Mouse (Mus musculus) kidney, postnatal 0 days (tissue): ENCODE measurements at regions not wholly inside any gene's neighbourhood (a gene's known extent, or its start where the extent isn't known, plus 50 kb on each side); places are given as distances from the start of the nearest gene placed in this dataset.

ENCODE experiments used
- ATAC-seq: fragments of 200-750 bp; cut with Nextera tagmentation; replicated peaks from 2 replicates; pipeline ENCODE4 v1.8.0; 2017; ENCODE audit warnings: low read depth, moderate number of reproducible peaks, moderate TSS enrichment, moderate library complexity; ENCODE audit not compliant: low FRiP score
- DNase-seq: peaks from one replicate; pipeline ENCODE4 v3.0.0-alpha.2; 2016; ENCODE audit warnings: low spot score
- H3K27ac ChIP-seq: fragments of 300-500 bp; sonication (generic); 2 replicates; pipeline ENCODE4 v1.5.1; 2014; ENCODE audit warnings: mild to moderate bottlenecking
- H3K27me3 ChIP-seq: fragments of 300-500 bp; sonication (generic); 2 replicates; pipeline ENCODE4 v1.6.1; 2014; ENCODE audit warnings: low read length, mixed read lengths; ENCODE audit not compliant: insufficient read depth
- H3K36me3 ChIP-seq: fragments of 300-500 bp; sonication (generic); 2 replicates; pipeline ENCODE4 v1.6.1; 2014; ENCODE audit warnings: low read length, mixed read lengths; ENCODE audit not compliant: insufficient read depth
- H3K4me1 ChIP-seq: fragments of 300-500 bp; sonication (generic); replicated peaks from 2 replicates; pipeline ENCODE4 v1.6.1; 2014; ENCODE audit warnings: antibody characterized with exemption, low read length, mixed read lengths; ENCODE audit not compliant: insufficient read depth
- H3K4me2 ChIP-seq: fragments of 300-500 bp; sonication (generic); 2 replicates; pipeline ENCODE4 v1.6.1; 2014; ENCODE audit warnings: mild to moderate bottlenecking, low read length, moderate library complexity, mixed read lengths
- H3K4me3 ChIP-seq: fragments of 300-500 bp; sonication (generic); replicated peaks from 2 replicates; pipeline ENCODE4 v1.5.1; 2014; ENCODE audit warnings: low read depth, low read length
- H3K9ac ChIP-seq: fragments of 300-500 bp; sonication (generic); 2 replicates; pipeline ENCODE4 v1.6.1; 2014; ENCODE audit warnings: low read depth, low read length
- H3K9me3 ChIP-seq: fragments of 300-500 bp; sonication (generic); replicated peaks from 2 replicates; pipeline ENCODE4 v1.6.1; 2016; ENCODE audit warnings: low read length, inconsistent platforms, mixed read lengths
- CTCF ChIP-seq: IDR thresholded peaks from 2 replicates; pipeline ENCODE4 v1.5.1; 2016; ENCODE audit warnings: antibody characterized with exemption, low read depth, mild to moderate bottlenecking, moderate library complexity
- WGBS: fragments of 180-500 bp; shearing (Covaris S2); extraction: QIAGEN DNeasy Blood & Tissue Kit; methylation state at CpG from one replicate; pipeline ENCODE4 v1.1.7; 2014; 5-methylcytosine and 5-hydroxymethylcytosine counted together

DNA sequence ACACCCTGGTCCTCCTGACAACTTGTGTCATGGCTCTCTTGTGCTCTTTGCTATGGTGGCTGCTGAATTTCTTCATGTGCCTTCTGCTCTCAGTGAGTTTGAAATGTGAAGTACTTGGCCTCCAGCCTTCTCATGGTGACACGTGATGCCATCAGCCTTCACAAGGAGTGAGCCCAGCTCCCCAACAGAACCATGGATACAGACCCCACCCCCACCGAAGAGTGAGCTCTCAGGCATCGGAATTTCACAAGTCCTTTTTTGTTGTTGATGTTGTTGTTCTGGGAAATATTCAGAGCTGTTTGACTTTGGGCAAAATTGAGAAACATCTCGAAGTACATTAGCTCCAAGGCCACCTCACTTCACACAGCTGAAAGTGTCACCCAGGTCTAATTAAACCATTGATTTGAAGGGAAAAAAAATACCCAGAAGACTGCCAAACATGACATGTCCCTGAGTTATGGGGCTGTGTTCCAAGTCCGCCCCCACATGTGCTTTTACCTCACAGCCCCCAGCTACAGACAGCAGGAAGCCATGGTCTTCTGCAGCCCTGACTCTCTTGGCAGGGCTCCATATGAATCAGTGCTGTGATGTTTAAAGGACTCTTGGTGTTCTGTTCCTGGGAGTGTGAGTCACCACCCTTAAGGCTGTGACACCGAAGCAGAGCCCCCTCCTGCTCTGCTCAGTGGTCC, 205.2 kb upstream of the A230072I06Rik start:
- no peak overlapping the region for H3K4me2 ChIP-seq
- H3K27ac ChIP-seq: no peak overlapping the region
- H3K36me3 ChIP-seq: no peaks in the 10 kb centered on the region
- H3K4me1 ChIP-seq: no peaks in the 10 kb centered on the region
- WGBS: 46% methylated on average over 6 of the region's 6 CpGs
- no peak overlapping the region for H3K4me3 ChIP-seq
- no peak overlapping the region for H3K9ac ChIP-seq
- H3K9me3 ChIP-seq: no peaks in the 10 kb centered on the region
- no peaks in the 10 kb centered on the region for H3K27me3 ChIP-seq
- DNase-seq: peak; percentile 35
- no peak for TF ChIP-seq CTCF
- ATAC-seq: no peak

DNA sequence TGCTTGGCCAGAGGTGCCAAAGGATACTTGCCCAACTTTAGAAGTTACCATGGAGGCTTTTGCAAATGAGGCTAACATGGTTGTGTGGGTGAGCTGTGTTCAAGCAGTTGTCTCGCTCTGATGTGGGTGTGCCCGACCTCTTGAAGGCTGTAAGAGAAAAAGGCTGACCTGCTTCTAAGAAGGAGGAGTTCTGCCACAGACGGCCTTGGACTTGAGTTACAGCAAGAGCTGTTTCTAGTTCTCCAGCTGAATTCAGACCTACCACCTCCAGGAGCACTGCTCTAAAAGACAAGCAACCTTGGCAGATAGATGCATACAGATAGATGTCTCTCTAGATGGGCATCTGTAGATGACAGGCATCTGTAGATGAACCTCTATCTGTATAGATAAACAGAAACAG, 202.7 kb upstream of the A230072I06Rik start:
- Histone ChIP-seq H3K27me3 (no peaks in the 10 kb centered on the region), H3K36me3 (no peaks in the 10 kb centered on the region), H3K27ac (no peak overlapping the region), H3K4me1 (no peaks in the 10 kb centered on the region), H3K4me3 (no peak overlapping the region), H3K9me3 (no peaks in the 10 kb centered on the region), H3K9ac (no peak overlapping the region), H3K4me2 (no peak overlapping the region)
- DNase-seq (no peak), ATAC-seq (no peak)
- TF ChIP-seq CTCF: no peak
- WGBS: 59% methylated on average over 3 of the region's 3 CpGs

DNA sequence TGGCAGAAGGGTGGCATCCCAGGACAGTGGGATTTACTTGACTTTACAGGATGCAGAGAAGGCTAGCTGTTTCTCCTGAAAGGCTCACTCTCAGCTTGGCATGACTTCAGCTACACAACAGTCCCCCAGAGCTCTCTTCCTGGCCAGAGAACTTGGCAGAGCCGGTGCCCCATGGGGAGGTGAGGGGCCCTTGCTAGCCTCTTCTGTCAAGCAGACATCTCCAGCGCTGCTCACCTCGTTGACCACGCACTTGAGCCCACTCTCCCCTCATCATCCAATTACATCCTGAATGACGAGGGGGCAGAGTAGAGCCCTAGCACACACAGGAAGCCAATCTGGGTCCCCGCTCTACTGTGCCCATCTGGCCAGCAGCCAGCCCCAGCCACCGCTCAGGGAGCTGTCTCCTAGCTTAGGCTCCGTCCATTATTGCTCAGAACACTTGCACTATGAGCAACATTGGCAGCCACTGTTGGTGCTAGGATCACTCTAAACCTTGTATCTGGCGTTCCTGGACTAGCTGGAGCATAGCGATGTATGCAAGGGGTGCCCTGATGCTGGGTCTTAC, 201.7 kb upstream of the A230072I06Rik start:
- no peaks in the 10 kb centered on the region for H3K4me1 ChIP-seq
- H3K27ac ChIP-seq: no peak overlapping the region
- DNase-seq: no peak

DNA sequence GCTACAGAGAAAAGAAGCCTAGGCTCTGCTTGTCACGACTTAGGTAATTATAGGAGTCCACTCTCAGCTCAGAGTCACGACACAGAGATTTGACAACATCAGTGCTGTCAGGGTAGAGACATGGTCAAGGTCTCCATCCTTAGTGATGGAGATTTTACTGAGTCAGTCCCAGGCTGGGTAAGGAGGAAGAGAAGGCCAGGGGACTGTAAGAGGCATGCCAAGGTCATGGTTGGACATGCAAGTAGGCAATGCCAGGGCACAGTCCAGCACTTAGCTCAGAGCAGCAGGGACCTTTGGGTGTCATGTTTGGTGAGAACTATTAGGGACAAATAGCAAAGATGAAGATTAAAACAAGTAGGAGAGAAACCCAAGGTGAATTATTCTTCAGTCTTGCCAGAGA, 200.7 kb upstream of the A230072I06Rik start:
- no peak overlapping the region for H3K4me3 ChIP-seq
- no peak overlapping the region for H3K9ac ChIP-seq
- H3K9me3 ChIP-seq: no peaks in the 10 kb centered on the region
- WGBS: 71% methylated on average over 2 of the region's 2 CpGs
- no peaks in the 10 kb centered on the region for H3K36me3 ChIP-seq
- ATAC-seq (no peak), DNase-seq (no peak)
- no peaks in the 10 kb centered on the region for H3K27me3 ChIP-seq
- no peak overlapping the region for H3K4me2 ChIP-seq
- H3K4me1 ChIP-seq: no peaks in the 10 kb centered on the region
- no peak overlapping the region for H3K27ac ChIP-seq
- no peak for TF ChIP-seq CTCF

More for the DNA sequence above, 201.7 kb upstream of the A230072I06Rik start:
- no peak overlapping the region for H3K4me2 ChIP-seq
- no peak for TF ChIP-seq CTCF
- no peak overlapping the region for H3K4me3 ChIP-seq
- no peaks in the 10 kb centered on the region for H3K36me3 ChIP-seq
- H3K9me3 ChIP-seq: no peaks in the 10 kb centered on the region
- ATAC-seq: no peak
- no peaks in the 10 kb centered on the region for H3K27me3 ChIP-seq
- no peak overlapping the region for H3K9ac ChIP-seq
- 71% methylated on average over 10 of the region's 10 CpGs for WGBS

DNA sequence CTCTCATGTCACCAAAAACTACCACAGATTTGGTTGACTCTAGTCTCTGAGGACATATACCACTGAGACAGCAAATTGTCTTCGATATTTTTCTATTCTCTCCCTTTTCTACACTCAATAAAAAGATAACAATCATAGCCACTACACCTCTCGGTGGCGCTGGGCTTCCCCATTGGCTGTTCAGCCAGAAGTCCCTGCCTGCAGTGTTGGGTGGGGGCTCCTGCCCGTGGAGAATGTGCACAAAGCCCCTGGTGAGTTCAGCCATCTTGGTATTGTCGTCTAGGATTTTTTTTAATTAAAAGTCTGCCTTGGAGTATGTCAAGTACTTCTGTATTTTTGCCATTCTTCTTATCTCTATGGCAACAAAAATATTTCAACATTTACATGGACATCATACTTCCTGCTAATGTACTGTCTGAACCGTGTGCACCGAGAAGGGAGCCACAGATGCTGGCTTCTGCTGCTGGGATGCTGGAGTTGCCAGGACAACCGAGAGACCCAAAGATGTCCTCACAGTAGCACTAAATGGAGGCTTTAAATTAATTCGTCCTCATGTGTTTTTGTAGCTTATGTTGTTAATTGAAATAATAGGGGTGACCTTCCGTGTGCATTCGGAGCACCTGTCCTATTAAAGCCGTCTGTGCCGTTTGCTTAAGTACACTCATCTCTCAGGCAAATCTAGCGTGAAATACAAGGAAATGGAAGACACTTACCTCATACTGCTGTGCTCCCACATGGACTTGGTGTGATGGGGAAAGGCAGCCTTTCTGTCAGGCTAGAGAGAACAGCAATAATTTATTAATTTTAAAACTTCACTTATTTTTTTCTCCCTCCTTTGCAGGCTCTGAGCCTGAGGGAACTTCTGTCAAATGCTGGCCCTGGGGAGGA, 199.7 kb upstream of the A230072I06Rik start:
- no peak overlapping the region for H3K9ac ChIP-seq
- no peak for ATAC-seq
- 73% methylated on average over 14 of the region's 14 CpGs for WGBS
- H3K4me2 ChIP-seq: no peak overlapping the region
- no peak for TF ChIP-seq CTCF
- DNase-seq: no peak
- no peaks in the 10 kb centered on the region for H3K27me3 ChIP-seq
- no peaks in the 10 kb centered on the region for H3K36me3 ChIP-seq
- H3K27ac ChIP-seq: no peak overlapping the region
- no peaks in the 10 kb centered on the region for H3K9me3 ChIP-seq
- no peak overlapping the region for H3K4me3 ChIP-seq
- H3K4me1 ChIP-seq: no peaks in the 10 kb centered on the region

DNA sequence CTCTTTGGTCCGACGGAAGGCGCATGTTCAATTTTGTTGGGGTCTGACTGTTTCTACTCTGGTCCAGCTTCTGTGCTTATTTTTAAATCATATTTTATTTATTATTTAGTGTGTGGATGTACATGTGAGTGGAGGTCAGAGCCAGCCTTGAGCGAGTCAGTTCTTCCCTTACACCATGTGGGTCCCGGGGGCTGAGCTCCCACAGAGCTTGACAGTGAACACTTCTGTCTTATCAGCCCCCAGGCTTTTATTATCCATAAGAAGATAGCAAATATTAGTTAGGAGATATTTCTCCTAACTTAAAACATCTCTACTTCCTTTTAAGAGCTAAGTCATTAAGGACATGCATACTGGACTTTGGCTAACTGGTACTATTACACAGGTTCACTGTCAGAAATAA, 197.1 kb upstream of the A230072I06Rik start:
- WGBS: 93% methylated on average over 5 of the region's 5 CpGs
- no peak for ATAC-seq

More for the DNA sequence above, 197.1 kb upstream of the A230072I06Rik start:
- TF ChIP-seq CTCF: no peak
- H3K27me3 ChIP-seq: no peaks in the 10 kb centered on the region
- H3K9ac ChIP-seq: no peak overlapping the region
- H3K27ac ChIP-seq: no peak overlapping the region
- H3K4me1 ChIP-seq: no peaks in the 10 kb centered on the region
- no peak overlapping the region for H3K4me3 ChIP-seq
- no peak overlapping the region for H3K4me2 ChIP-seq
- no peaks in the 10 kb centered on the region for H3K9me3 ChIP-seq
- DNase-seq: no peak
- H3K36me3 ChIP-seq: no peaks in the 10 kb centered on the region
